Mouse (Mus musculus) liver, adult 2 months (tissue): ENCODE data around the gene Glod4.

Experiments used
- CTCF ChIP-seq: fragments of 200-500 bp; IDR thresholded peaks from 2 replicates; pipeline ENCODE4 v1.5.1; 2011; ENCODE audit warnings: low read depth, low read length, control low read depth
- POLR2A ChIP-seq: fragments of 200-500 bp; IDR thresholded peaks from 2 replicates; pipeline ENCODE4 v1.6.1; 2011; ENCODE audit warnings: low read length, control low read depth; ENCODE audit not compliant: insufficient read depth; ENCODE audit errors: extremely low read depth

DNA sequence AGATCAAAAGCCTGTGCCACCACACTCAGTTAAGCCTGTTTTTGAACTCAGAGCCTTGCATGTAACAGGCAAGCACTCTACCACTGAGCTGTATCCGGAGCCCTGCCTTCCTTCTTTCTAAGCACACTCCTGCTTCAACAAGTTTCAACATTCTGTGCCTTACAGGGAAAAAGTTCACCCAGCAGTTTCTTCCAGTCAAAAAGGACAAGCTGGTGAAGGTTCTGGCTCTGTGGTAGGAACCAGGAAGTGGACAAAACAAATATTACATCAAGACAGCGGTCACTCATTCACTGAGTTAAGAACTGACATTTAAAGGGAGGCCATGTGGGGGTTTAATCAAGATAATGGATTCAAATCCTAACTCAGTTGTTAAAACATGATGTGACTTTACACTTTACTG lies 28.5 kb downstream of the Glod4 start:
- TF ChIP-seq CTCF (no peak), POLR2A (no peak)
